Mouse (Mus musculus) retina, postnatal 7 days (tissue): ENCODE results near the gene Mid1.
"Not testable (repeated sequence)": the region's sequence is repeated elsewhere in the genome, so short reads cannot be mapped to it uniquely, and the experiment has no call there.

Experiments used
- DNase-seq: peaks from one replicate; pipeline ENCODE4 v3.0.0-alpha.2; 2012; ENCODE audit warnings: low read depth, low spot score

The Mid1 gene

GRCm38 (mm10) chrX:169999226-169999883 is 314.4 kb downstream of the Mid1 start:
- DNase-seq = not testable (repeated sequence)

DNA sequence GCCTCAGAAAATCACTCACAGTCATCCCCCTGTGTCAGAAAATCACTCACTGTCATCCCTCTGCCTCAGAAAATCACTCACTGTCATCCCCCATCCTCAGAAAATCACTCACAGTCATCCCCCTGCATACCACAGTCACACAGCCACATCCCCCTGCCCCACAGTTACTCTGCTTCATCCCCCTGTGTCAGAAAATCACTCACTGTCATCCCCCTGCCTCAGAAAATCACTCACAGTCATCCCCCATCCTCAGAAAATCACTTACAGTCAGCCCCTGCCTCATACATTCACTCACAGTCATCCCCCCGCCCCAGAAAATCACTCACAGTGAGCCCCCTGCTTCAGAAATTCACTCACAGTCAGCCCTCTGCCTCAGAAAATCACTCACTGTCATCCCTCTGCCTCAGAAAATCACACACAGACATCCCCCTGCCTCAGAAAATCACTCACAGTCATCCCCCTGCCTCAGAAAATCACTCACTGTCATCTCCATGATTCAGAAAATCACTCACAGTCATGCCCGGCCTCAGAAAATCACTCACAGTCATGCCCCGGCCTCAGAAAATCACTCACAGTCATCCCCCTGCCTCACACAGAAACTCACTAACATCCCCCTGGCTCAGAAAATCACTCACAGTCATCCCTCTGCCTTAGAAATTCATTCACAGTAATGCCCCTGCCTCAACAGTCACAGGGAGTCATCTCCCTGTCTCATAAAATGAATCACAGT is 315.1 kb downstream of the Mid1 start:
- DNase-seq = not testable (repeated sequence)

- DNase-seq = not testable (repeated sequence)
Measured at GRCm38 (mm10) chrX:170000642-170001387, 315.8 kb downstream of the Mid1 start.

DNA sequence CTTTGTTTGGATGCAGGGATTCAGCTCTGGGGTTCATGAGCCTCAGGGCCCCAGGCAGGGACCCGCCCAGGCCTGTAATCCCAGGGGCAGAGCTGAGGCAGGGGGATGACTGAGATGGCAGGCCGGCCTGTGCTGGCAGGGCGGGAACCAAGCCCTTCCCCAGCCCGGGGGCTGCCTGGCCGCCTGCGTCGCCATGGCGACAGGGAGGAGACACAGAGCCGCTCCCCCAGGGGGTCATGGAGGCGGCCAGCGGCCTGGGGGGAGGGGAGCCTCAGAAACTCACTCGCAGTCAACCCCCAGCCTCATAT is 316.3 kb downstream of the Mid1 start:
- not testable (repeated sequence) for DNase-seq

DNA sequence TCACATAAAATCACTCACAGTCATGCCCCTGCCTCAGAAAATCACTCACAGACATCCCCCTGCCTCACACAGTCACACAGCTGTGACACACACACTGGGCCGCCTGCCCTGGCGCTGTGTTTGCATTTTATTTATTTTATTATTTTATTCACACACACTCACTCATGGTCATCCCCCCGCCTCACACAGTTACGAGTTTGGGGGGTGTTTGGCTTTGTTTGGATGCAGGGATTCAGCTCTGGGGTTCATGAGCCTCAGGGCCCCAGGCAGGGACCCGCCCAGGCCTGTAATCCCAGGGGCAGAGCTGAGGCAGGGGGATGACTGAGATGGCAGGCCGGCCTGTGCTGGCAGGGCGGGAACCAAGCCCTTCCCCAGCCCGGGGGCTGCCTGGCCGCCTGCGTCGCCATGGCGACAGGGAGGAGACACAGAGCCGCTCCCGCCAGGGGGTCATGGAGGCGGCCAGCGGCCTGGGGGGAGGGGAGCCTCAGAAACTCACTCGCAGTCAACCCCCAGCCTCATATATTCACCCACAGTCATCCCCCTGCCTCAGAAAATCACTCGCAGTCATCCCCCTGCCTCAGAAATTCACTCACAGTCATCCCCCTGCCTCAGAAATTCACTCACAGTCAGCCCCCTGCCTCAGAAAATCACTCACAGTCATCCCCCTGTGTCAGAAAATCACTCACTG is 317.7 kb downstream of the Mid1 start:
- not testable (repeated sequence) for DNase-seq

- DNase-seq = not testable (repeated sequence)
Measured at GRCm38 (mm10) chrX:170003536-170003935, 318.5 kb downstream of the Mid1 start.

- DNase-seq = not testable (repeated sequence)
Measured at GRCm38 (mm10) chrX:170004236-170004635, 319.2 kb downstream of the Mid1 start.

- not testable (repeated sequence) for DNase-seq
Measured at GRCm38 (mm10) chrX:170004793-170005192, 319.8 kb downstream of the Mid1 start.

GRCm38 (mm10) chrX:170005194-170005593 is 320.2 kb downstream of the Mid1 start:
- not testable (repeated sequence) for DNase-seq

- DNase-seq = not testable (repeated sequence)
Measured at GRCm38 (mm10) chrX:170005695-170006297, 320.8 kb downstream of the Mid1 start.

DNA sequence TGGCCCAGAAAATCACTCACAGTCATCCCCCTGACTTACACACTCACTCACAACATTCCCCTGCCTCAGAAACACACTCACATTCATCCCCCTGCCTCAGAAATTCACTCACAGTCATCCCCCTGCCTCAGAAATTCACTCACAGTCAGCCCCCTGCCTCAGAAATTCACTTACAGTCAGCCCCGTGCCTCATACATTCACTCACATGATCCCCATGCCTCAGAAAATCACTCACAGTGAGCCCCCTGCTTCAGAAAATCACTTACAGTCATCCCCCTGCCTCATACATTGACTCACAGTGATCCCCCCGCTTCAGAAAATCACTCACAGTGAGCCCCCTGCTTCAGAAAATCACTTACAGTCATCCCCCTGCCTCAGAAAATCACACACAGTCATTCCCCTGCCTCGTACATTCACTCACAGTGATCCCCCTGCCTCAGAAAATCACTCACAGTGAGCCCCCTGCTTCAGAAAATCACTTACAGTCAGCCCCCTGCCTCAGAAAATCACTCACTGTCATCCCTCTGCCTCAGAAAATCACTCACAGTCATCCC is 321.8 kb downstream of the Mid1 start:
- DNase-seq = not testable (repeated sequence)

- not testable (repeated sequence) for DNase-seq
Measured at GRCm38 (mm10) chrX:170007375-170008178, 322.6 kb downstream of the Mid1 start.

GRCm38 (mm10) chrX:170008179-170008467 is 323.1 kb downstream of the Mid1 start:
- not testable (repeated sequence) for DNase-seq

- DNase-seq = not testable (repeated sequence)
Measured at GRCm38 (mm10) chrX:170008584-170008983, 323.6 kb downstream of the Mid1 start.

- peak; percentile 99 for DNase-seq
Measured at GRCm38 (mm10) chrX:170009016-170009750, 324.2 kb downstream of the Mid1 start, which contains the start of gene Gm21887. Gene Gm21887 (plus strand): TSS chrX:170009659.

GRCm38 (mm10) chrX:170009801-170010221 is 324.8 kb downstream of the Mid1 start:
- DNase-seq = peak; percentile 100

DNA sequence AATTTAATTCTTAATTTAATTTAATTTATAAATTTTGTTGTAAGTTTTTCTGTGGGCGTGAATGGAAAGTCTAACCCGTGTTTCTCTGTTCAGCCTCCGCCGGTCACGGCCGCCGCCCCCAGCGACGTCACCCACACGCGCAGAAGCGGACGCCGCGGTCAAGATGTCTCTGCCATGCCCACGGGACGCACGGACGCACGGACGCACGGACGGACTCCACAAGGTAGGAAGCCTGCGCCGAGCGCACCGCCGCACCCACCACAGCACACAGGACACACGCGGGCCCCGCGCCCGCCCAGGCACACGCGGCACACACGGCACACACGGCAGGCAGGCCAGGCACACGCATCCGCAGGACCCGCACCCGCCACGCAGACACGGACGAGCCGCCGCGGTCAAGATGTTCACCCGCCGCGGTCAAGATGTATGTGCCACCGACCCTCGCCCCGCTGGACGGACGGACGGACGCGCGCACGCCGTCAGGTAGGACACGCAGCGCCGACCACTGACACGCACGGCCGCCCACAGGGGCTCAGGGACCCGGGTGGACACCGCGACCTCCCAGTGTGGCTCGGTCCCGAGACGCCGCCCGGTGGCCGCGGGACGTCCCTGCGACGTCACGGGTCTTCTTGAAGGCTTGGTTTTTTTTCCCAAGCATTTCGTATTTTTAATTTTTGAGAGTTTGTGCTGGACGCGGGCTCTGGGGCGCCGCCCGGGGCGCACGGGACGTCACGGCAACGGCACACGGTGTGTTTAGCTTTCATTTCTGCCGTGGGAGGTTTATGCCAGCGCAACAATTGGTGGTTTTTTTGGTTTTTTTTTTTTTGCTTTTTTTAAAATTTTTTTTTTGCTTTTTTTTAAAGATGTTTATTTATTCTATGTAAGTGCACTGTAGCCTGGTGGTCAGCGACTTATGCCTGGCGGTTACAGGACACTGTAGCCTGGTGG is 325.9 kb downstream of the Mid1 start:
- DNase-seq = not testable (repeated sequence)

GRCm38 (mm10) chrX:170011529-170011879 is 326.5 kb downstream of the Mid1 start:
- not testable (repeated sequence) for DNase-seq
